Mouse (Mus musculus) lung, postnatal 4 days (tissue): Measurements from ENCODE around the gene Prr36.

Source experiments
- DNase-seq, 2 experiments: peaks; one replicate each; pipeline ENCODE4 v3.0.0; 2021

Gene Prr36

GRCm38 (mm10) chr8:4239193-4239890 is 22.1 kb upstream of the Prr36 start:
- DNase-seq: no peak

- peak; percentile 100 for DNase-seq
These were observed 21.4 kb upstream of the Prr36 start, which contains the start of the genes Map2k7 and Gm49320 for GRCm38 (mm10) chr8:4238434-4239192. Gene Map2k7 (plus strand): TSS chr8:4238740. Gene Gm49320 (plus strand): TSS chr8:4238865.

DNA sequence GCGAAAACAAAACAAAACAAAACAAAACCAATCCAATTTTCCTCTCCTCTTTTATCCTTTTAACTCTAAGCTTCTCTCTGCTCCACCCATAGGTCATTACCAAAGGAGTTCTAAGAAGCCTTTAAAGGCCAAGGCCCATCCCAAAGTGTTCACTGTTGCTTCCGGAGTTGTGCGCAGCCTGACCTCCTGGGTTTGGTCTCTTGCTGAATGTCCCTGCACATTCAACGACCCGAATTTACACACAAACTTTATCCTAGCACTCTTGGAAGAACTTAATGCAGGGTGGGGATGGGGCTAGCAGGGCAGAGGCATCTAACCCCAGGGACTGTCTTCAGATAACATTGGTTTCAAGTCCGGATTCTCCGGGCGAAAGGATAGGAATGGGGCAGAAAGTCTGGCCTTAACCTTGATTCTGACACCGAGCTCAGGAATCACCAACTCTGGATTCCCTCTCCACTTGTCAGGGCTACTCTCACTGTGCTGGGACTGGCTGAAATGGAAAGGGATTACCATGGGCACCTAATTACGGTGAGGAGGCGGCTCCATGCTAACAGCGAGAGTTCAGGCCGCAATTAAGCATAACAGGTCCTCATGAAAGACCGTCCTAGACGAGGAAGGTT is 20.7 kb upstream of the Prr36 start:
- DNase-seq: peak in 1 of 2 experiments; percentile 43

DNA sequence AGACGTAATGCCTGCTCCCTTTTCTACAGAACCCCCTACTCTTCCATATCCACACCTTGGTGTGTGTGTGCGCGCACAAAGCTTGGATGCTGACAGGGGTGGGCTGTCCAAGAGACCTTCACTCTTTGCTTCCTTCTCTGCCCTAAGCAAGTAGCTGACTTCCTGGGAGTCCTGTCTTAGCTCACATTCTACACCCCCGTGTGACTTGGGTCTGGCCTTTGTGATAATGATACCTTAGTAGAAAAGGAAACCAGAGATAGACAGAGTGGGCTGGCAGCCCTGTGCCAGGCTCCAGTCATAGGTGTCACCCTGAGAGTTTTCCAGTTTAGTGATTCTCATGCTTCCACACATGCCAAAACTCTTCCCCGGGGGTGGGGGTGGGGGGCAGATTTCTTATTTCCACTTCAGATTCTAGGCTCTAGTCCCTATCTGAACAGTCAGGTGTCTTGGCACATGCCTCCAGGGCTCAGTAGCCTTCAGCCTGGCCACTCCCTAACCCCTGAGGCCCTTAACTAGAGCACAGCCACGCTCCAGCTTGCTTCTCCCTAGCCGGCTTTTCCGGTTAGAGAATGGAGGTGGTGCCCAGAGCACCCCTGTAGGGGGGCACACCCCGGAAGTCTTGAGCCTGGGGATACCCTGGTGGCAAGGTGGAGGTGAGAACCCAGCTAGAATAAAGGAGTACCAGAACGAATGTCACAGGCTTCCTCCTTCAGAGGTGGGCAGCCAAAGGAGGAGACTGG is 13.5 kb upstream of the Prr36 start:
- peak; percentile 42 to 70 for DNase-seq

GRCm38 (mm10) chr8:4229784-4230183 is 12.5 kb upstream of the Prr36 start:
- DNase-seq: no peak

DNA sequence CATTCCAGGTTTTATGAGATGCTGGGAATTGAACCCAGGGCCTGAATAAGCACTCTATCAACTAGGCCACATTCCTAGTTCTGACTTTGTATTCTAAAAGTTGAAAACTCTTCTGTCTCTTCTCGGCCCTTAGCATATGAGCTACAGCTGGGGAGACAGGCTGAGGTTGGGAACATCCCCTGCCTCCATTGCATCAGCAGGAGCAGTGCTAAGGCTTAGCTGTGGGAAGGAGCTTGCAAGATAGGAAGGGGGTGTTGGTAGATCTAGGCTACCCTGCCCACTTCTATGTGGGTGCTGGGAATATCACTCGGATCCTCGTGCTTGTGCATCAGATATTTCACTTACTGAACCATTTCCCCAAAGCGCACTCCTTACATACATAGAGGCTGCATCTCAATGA is 10.7 kb upstream of the Prr36 start:
- DNase-seq: no peak

GRCm38 (mm10) chr8:4226739-4227347 is 9.6 kb upstream of the Prr36 start, which contains the start of gene Lrrc8e:
Gene Lrrc8e (plus strand): TSS chr8:4226827.
- peak; percentile 48 to 49 for DNase-seq

DNA sequence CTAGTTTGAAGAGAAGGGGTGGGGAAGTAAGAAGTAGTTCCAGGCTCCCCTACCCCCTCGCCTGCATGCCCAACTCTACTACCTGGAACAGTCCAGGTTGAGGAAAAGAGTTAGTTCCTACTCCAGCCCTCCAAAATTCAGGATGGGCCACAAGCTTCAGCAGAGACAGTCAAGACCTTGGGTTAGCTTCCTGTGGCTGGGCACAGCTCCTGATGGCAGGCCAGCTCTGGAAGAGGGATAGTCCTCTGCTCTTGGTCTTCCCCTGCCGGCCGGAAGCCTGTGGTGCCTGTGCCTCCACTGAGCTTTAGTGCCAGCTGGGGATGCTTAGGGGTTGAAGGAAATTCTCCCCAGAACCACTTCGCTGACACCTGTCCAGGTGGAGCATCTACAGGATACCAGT is 9.1 kb upstream of the Prr36 start:
- DNase-seq: no peak

- DNase-seq: no peak
These were observed 4.8 kb upstream of the Prr36 start for GRCm38 (mm10) chr8:4222059-4222458.

GRCm38 (mm10) chr8:4219617-4220016 is 2.4 kb upstream of the Prr36 start:
- no peak for DNase-seq

- no peak for DNase-seq
These were observed 963 bp downstream of the Prr36 start for GRCm38 (mm10) chr8:4216296-4216695.

- DNase-seq: peak; percentile 82 to 89
These were observed 3.0 kb downstream of the Prr36 start for GRCm38 (mm10) chr8:4214006-4214980.

DNA sequence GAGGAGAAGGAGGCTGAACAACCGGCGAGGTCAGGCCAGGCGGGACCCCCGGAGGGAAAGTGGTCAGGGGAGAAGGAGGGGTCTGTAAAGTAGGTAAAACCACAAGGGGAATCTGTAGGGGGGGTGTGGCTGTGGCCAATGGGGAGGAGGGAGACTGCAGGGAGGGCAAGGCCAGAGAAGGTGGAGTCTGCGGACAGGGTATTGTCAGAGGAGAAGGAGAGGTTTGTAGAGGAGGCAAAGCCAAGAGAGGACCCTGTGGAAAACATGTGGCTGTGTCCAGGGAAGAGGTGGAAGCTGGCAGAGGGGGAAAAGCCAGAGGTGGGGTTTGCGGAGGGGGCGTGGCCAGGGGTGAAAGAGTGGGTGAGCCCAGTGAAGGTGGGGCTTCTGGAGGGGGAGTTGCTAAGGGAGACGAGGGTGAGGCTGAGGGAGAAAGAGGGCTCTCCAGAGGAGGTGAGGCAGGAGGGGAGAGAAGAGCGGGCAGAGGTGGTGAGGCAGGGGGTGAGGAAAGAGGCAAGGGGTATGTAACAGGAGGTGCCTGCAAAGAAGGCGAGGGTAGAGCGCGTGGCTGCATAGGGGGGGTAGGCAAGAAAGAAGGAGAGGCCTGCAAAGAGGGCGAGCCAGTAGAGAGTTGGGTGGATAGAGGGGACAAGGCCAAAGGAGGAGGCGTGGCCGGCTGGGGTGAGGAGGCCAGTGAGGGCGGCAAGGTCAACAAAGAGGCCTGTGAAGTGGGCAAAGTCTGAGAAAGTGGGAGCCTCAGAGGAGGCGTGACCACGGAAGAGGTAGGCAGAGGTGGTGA is 3.9 kb downstream of the Prr36 start:
- peak; percentile 76 to 86 for DNase-seq

GRCm38 (mm10) chr8:4212809-4213209 is 4.5 kb downstream of the Prr36 start:
- peak; percentile 26 to 37 for DNase-seq

GRCm38 (mm10) chr8:4211097-4211496 is 6.2 kb downstream of the Prr36 start:
- no peak for DNase-seq

GRCm38 (mm10) chr8:4207016-4207350 is 10.3 kb downstream of the Prr36 start:
- DNase-seq: no peak

DNA sequence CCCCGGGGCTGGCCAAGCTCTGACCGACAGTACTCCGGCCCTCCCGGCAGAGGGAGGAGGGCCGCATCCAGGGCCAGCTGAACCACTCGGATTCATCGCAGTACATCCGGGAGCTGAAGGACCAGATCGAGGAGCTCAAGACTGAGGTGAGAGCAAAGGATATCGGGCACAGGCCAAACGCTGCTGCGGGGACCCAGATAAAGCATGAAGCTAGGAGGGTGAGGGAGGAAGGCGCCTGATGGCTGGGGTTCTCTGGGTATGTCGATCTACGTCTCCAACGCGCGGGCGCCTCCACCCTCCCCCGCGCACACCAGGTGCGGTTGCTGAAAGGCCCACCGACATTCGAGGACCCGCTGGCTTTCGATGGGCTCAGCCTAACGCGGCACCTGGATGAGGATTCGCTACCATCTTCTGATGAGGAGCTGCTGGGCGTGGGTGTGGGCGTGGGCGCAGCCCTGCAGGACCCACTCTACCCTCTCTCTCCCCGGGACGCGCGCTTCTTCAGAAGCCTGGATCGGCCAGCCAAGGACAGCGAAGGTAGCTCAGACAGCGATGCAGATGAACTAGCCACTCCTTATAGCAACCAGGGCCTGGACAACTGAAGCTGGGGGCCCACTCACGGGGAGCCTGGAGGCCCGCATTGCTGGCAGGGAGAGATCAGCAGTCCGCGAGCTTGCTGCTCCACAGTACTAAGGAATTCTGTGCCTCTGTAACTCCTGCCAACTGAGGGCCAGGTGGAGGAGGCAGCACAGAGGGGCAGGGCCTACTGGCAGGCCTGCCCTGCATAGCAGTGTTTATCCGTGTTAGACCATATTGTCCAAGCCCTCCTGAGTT is 10.9 kb downstream of the Prr36 start:
- peak in 1 of 2 experiments; percentile 45 for DNase-seq

- no peak for DNase-seq
These were observed 11.8 kb downstream of the Prr36 start for GRCm38 (mm10) chr8:4205246-4206123.

- DNase-seq: no peak
These were observed 15.9 kb downstream of the Prr36 start for GRCm38 (mm10) chr8:4201321-4201720.
